Mouse (Mus musculus): ENCODE measurements at regions not wholly inside any gene's neighbourhood (a gene's known extent, or its start where the extent isn't known, plus 50 kb on each side); places are given as distances from the start of the nearest gene placed in this dataset.

DNA sequence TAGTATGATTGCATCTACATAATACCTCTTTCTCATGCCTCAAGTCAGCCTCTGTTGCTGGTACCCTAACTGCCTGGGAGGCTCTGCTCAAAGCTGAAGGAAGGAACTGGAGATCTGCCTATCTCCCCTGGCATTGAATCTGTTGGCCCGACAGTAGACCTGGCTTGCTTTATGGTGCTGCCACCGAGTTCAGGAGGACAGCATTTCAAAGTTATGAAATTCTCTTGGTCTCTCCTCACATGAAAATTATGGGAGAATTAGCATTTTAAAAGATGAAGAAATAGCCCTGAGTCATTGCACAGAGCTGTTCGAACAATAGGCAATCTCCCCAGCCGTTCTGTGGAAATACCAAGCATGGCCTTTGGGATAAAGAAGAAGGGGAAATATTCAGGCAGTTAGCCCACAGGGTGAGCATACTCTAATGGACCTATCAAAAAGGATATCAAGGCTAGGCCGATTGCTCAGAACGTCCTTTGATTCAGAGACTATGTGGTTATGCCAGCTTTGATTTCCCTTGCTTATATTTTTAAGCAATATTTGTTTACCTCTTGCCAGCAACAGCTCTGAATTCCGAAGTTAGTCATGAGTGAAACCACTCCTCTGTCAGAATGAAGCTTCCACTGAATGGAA lies 369.3 kb downstream of the Lmo4 start:
- no peak for TF ChIP-seq CTCF (IDR thresholded peaks at IDR 0.05; ENCODE audit: low read depth)
- no peak for TF ChIP-seq EP300 (IDR thresholded peaks at IDR 0.05; ENCODE audit: low read depth)

Data from heart, postnatal 0 days (tissue).